Mouse (Mus musculus): ENCODE measurements at regions not wholly inside any gene's neighbourhood (a gene's known extent, or its start where the extent isn't known, plus 50 kb on each side); places are given as distances from the start of the nearest gene placed in this dataset.

- dilution Hi-C loops (cut with MboI; ENCODE audit: extremely low pct_ligation_motif_present, extremely low pct_unique_long_range_greater_than_20kb, low sequenced_read_pairs) = no loop called here
- Histone ChIP-seq H3K4me3 (replicated peaks in 1 of 3; ENCODE audit: low read depth in 2 of 3, low read length in 2 of 3, poor library complexity in 1 of 3) (no peak overlapping the region), H3K4me2 (ENCODE audit: insufficient read depth, low read depth, poor library complexity, severe bottlenecking) (no peak overlapping the region)
Observed at GRCm38 (mm10) chr17:45873996-45874395, 140.4 kb upstream of the 1600014C23Rik start.

GRCm38 (mm10) chr17:45873200-45873955 lies 139.7 kb upstream of the 1600014C23Rik start:
- in situ Hi-C loops (cut with MboI; ENCODE audit: low pct_ligation_motif_present, low pct_unique_long_range_greater_than_20kb, low sequenced_read_pairs) (no loop called here), dilution Hi-C loops (cut with MboI; ENCODE audit: extremely low pct_ligation_motif_present, extremely low pct_unique_long_range_greater_than_20kb, low sequenced_read_pairs) (no loop called here)
- Histone ChIP-seq H3K36me3 (replicated peaks in 1 of 2; ENCODE audit: control insufficient read depth in 1 of 2, insufficient read depth in 1 of 2, low read length in 1 of 2) (no peaks in the 10 kb centered on the region), H3K4me3 (replicated peaks in 1 of 3; ENCODE audit: low read depth in 2 of 3, low read length in 2 of 3, poor library complexity in 1 of 3) (no peak overlapping the region), H3K27me3 (replicated peaks) (peaks cover 74% of the 10 kb centered on the region), H3K4me2 (ENCODE audit: insufficient read depth, low read depth, poor library complexity, severe bottlenecking) (no peak overlapping the region), H3K9ac (ENCODE audit: insufficient read depth, low read depth) (no peak overlapping the region), H3K4me1 (ENCODE audit: control insufficient read depth in 1 of 2, insufficient read depth in 2 of 2) (no peaks in the 10 kb centered on the region), H3K9me3 (replicated peaks; ENCODE audit: low read length) (peaks cover 15% of the 10 kb centered on the region), H3K79me2 (replicated peaks; ENCODE audit: control insufficient read depth, extremely low read depth, insufficient read depth, poor library complexity, severe bottlenecking) (no peaks in the 10 kb centered on the region), H3K27ac (ENCODE audit: insufficient read depth, low read depth) (no peak overlapping the region)
- TF ChIP-seq GABPA (IDR thresholded peaks at IDR 0.05; ENCODE audit: insufficient replicate concordance, low read depth, low read length) = no peak
- no peak for TF ChIP-seq UBTF (IDR thresholded peaks at IDR 0.05; ENCODE audit: low read depth, low read length)
- TF ChIP-seq BHLHE40 (IDR thresholded peaks at IDR 0.05; ENCODE audit: low read depth, low read length) = no peak
- no peak for TF ChIP-seq ZMIZ1 (IDR thresholded peaks at IDR 0.05; ENCODE audit: low read depth, low read length)
- no peak for TF ChIP-seq JUND (conservative IDR thresholded peaks at IDR 0.05; ENCODE audit: low read depth, low read length)
- no peak for TF ChIP-seq NELFE (IDR thresholded peaks at IDR 0.05; ENCODE audit: low read depth, low read length)
- no peak for TF ChIP-seq IRF4 (IDR thresholded peaks at IDR 0.05; ENCODE audit: low read depth, low read length)
- no peak for DNase-seq (ENCODE audit: extremely low read depth)

More at GRCm38 (mm10) chr17:45873996-45874395, 140.4 kb upstream of the 1600014C23Rik start:
- H3K27me3 ChIP-seq (replicated peaks) = peaks cover 69% of the 10 kb centered on the region
- no peak for DNase-seq (ENCODE audit: extremely low read depth)
- in situ Hi-C loops (cut with MboI; ENCODE audit: low pct_ligation_motif_present, low pct_unique_long_range_greater_than_20kb, low sequenced_read_pairs) = no loop called here
- no peak for TF ChIP-seq RAD21 (IDR thresholded peaks at IDR 0.05; ENCODE audit: low read depth, low read length)
- no peaks in the 10 kb centered on the region for H3K79me2 ChIP-seq (replicated peaks; ENCODE audit: control insufficient read depth, extremely low read depth, insufficient read depth, poor library complexity, severe bottlenecking)
- peaks cover 15% of the 10 kb centered on the region for H3K9me3 ChIP-seq (replicated peaks; ENCODE audit: low read length)
- no peak overlapping the region for H3K27ac ChIP-seq (ENCODE audit: insufficient read depth, low read depth)
- H3K36me3 ChIP-seq (replicated peaks in 1 of 2; ENCODE audit: control insufficient read depth in 1 of 2, insufficient read depth in 1 of 2, low read length in 1 of 2) = no peaks in the 10 kb centered on the region
- H3K9ac ChIP-seq (ENCODE audit: insufficient read depth, low read depth) = no peak overlapping the region
- no peaks in the 10 kb centered on the region for H3K4me1 ChIP-seq (ENCODE audit: control insufficient read depth in 1 of 2, insufficient read depth in 2 of 2)

DNA sequence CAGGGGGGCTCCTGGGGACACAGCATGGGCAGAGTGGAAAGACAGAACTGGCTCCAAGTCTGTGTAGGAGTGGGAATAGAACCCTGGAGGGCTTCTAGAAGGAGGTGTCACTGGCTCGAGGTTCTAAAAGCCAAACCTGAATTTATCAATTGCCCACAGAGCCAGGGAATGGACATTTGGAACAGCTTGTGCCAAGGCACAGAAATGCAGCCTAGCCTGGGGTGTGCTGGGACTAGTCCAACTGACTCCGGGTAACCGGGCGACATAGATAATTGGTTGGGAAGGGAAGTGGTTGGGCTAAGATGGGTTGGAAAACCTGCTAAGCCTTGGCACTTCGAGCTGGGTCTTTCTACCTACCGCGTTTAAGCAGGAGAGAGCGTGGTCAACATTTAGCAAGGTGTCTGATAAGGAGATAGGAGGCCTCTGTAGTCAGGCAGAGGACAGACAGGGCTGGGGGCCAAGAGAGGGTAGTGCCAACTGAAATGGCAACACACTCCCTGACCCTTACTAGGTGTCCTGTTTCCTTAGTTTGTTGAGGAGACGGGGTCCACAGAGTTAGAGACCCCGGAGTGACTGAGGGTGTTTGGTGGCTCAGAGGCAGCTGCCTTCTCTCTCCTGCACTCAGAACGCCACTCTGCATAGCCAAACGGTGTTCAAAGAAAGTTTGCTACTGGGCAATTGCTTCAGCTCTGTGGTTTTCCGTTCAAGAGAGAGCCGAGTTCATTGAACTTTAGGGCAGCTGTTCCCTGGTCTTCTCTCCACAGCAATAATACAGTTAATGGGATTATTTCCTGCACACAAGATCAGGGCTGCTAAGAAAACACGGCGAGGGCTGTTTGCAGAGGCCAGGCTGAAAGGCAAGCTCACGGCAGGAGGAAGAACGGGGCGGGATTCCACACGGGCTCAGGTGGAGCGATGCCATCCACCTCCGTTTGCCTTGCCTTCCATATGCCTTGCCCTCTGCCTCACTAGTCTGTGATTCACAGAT lies 138.3 kb upstream of the 1600014C23Rik start:
- Histone ChIP-seq H3K9me3 (replicated peaks; ENCODE audit: low read length) (peaks cover 12% of the 10 kb centered on the region), H3K4me2 (ENCODE audit: insufficient read depth, low read depth, poor library complexity, severe bottlenecking) (no peak overlapping the region), H3K4me3 (replicated peaks in 1 of 3; ENCODE audit: low read depth in 2 of 3, low read length in 2 of 3, poor library complexity in 1 of 3) (no peak overlapping the region), H3K36me3 (replicated peaks in 1 of 2; ENCODE audit: control insufficient read depth in 1 of 2, insufficient read depth in 1 of 2, low read length in 1 of 2) (no peaks in the 10 kb centered on the region), H3K27me3 (replicated peaks) (peaks cover 83% of the 10 kb centered on the region), H3K27ac (ENCODE audit: insufficient read depth, low read depth) (no peak overlapping the region), H3K4me1 (ENCODE audit: control insufficient read depth in 1 of 2, insufficient read depth in 2 of 2) (0 out of 4 replicates have a peak, but pooled peaks cover 0 to 2% of the 10 kb centered on the region in 2 experiments), H3K79me2 (replicated peaks; ENCODE audit: control insufficient read depth, extremely low read depth, insufficient read depth, poor library complexity, severe bottlenecking) (no peaks in the 10 kb centered on the region), H3K9ac (ENCODE audit: insufficient read depth, low read depth) (no peak overlapping the region)
- in situ Hi-C loops (cut with MboI; ENCODE audit: low pct_ligation_motif_present, low pct_unique_long_range_greater_than_20kb, low sequenced_read_pairs) (no loop called here), dilution Hi-C loops (cut with MboI; ENCODE audit: extremely low pct_ligation_motif_present, extremely low pct_unique_long_range_greater_than_20kb, low sequenced_read_pairs) (no loop called here)
- DNase-seq (ENCODE audit: extremely low read depth) = no peak
- no peak for TF ChIP-seq SMC3 (IDR thresholded peaks at IDR 0.05; ENCODE audit: low read depth, low read length)
- no peak for TF ChIP-seq ZMIZ1 (IDR thresholded peaks at IDR 0.05; ENCODE audit: low read depth, low read length)
- no peak for TF ChIP-seq POLR2A (IDR thresholded peaks at IDR 0.05; ENCODE audit: low read depth, low read length)
- TF ChIP-seq ETS1 (conservative IDR thresholded peaks at IDR 0.05; ENCODE audit: low read depth, low read length) = no peak
- TF ChIP-seq CHD2 (IDR thresholded peaks at IDR 0.05; ENCODE audit: low read length) = no peak
- no peak for TF ChIP-seq MEF2A (IDR thresholded peaks at IDR 0.05; ENCODE audit: borderline replicate concordance, low read depth, low read length)

Measured in CH12.LX (cell line).